Mouse (Mus musculus) spleen, adult 2 months (tissue): ENCODE results near the gene Immp1l. TPM values are rescaled to one million over a fixed set of nuclear protein-coding genes. Genes with fewer than 3 reads are reported as not detected.

ENCODE experiments used
- DNase-seq, 2 experiments: peaks; one replicate each; pipeline versions ENCODE4 v3.0.0 to v3.0.0-alpha.2; 2012 to 2021; ENCODE audit warnings: low spot score in 2 of 2, low read depth in 1 of 2
- H3K27ac ChIP-seq: fragments of 200-500 bp; 2 replicates; pipeline ENCODE4 v1.5.1; 2012; ENCODE audit warnings: low read length, inconsistent platforms; ENCODE audit not compliant: insufficient read depth
- H3K27me3 ChIP-seq: fragments of 200-500 bp; 2 replicates; pipeline ENCODE4 v1.6.1; 2012; ENCODE audit warnings: mild to moderate bottlenecking, moderate library complexity, low read length, inconsistent platforms; ENCODE audit not compliant: control insufficient read depth, insufficient read depth
- H3K36me3 ChIP-seq: fragments of 200-500 bp; 2 replicates; pipeline ENCODE4 v1.6.1; 2012; ENCODE audit warnings: mild to moderate bottlenecking, low read length, inconsistent platforms; ENCODE audit not compliant: control insufficient read depth, insufficient read depth
- H3K4me1 ChIP-seq: fragments of 200-500 bp; 2 replicates; pipeline ENCODE4 v1.6.1; 2011; ENCODE audit warnings: inconsistent platforms; ENCODE audit not compliant: control insufficient read depth, insufficient read depth, insufficient read length
- H3K4me3 ChIP-seq: fragments of 200-500 bp; 2 replicates; pipeline ENCODE4 v1.5.1; 2011; ENCODE audit warnings: mild to moderate bottlenecking, inconsistent platforms; ENCODE audit not compliant: insufficient read depth, insufficient read length; ENCODE audit errors: extremely low read depth
- CTCF ChIP-seq: fragments of 200-500 bp; IDR thresholded peaks from 2 replicates; pipeline ENCODE4 v1.5.1; 2011; ENCODE audit warnings: mild to moderate bottlenecking, inconsistent platforms; ENCODE audit not compliant: insufficient read depth, insufficient read length, insufficient replicate concordance; ENCODE audit errors: extremely low read depth
- POLR2A ChIP-seq: fragments of 200-500 bp; IDR thresholded peaks from 2 replicates; pipeline ENCODE4 v1.6.1; 2011; ENCODE audit warnings: low read depth, low read length, inconsistent platforms
- WGBS: fragments of 180-500 bp; shearing (Covaris S2); methylation state at CpG from one replicate; pipeline ENCODE4 v1.1.7; 2018; 5-methylcytosine and 5-hydroxymethylcytosine counted together
- polyA plus RNA-seq: library from polyadenylated mRNA; depleted of rRNA; stranded (reverse); fragments of >200 nt; gene quantifications from 2 replicates; pipeline ENCODE4 v1.2.3, GENCODE M21; 2012

Immp1l gene
- polyA plus RNA-seq, 1 experiment = 3.1 TPM

GRCm38 (mm10) chr2:105963447-105963846 is 59.0 kb downstream of the Immp1l start:
- no peaks in the 10 kb centered on the region for H3K4me1 ChIP-seq
- peaks cover 7% of the 10 kb centered on the region for H3K36me3 ChIP-seq
- WGBS = 98% methylated on average over 1 of the region's 1 CpGs
- DNase-seq = no peak
- TF ChIP-seq POLR2A (no peak), CTCF (no peak)
- no peak overlapping the region for H3K4me3 ChIP-seq
- H3K27ac ChIP-seq = no peak overlapping the region
- no peaks in the 10 kb centered on the region for H3K27me3 ChIP-seq

GRCm38 (mm10) chr2:105973941-105974340 is 69.5 kb downstream of the Immp1l start:
- H3K4me3 ChIP-seq = no peak overlapping the region
- no peak for DNase-seq
- WGBS = 84% methylated on average over 2 of the region's 2 CpGs
- no peaks in the 10 kb centered on the region for H3K4me1 ChIP-seq
- H3K27ac ChIP-seq = no peak overlapping the region
- no peaks in the 10 kb centered on the region for H3K27me3 ChIP-seq
- H3K36me3 ChIP-seq = no peaks in the 10 kb centered on the region
- TF ChIP-seq CTCF = no peak
- TF ChIP-seq POLR2A = no peak

- H3K27ac ChIP-seq = no peak overlapping the region
- 97% methylated on average over 2 of the region's 2 CpGs for WGBS
- H3K36me3 ChIP-seq = no peaks in the 10 kb centered on the region
- DNase-seq = no peak
- TF ChIP-seq POLR2A = no peak
- TF ChIP-seq CTCF = no peak
- no peak overlapping the region for H3K4me3 ChIP-seq
- no peaks in the 10 kb centered on the region for H3K4me1 ChIP-seq
- no peaks in the 10 kb centered on the region for H3K27me3 ChIP-seq
Observed at GRCm38 (mm10) chr2:105978065-105978464, 73.6 kb downstream of the Immp1l start.

- WGBS = 89% methylated on average over 7 of the region's 7 CpGs
- no peak overlapping the region for H3K27ac ChIP-seq
- H3K4me1 ChIP-seq = no peaks in the 10 kb centered on the region
- H3K27me3 ChIP-seq = no peaks in the 10 kb centered on the region
- no peaks in the 10 kb centered on the region for H3K36me3 ChIP-seq
- no peak for DNase-seq
- TF ChIP-seq POLR2A (no peak), CTCF (no peak)
- H3K4me3 ChIP-seq = no peak overlapping the region
Observed at GRCm38 (mm10) chr2:105985206-105985605, 80.8 kb downstream of the Immp1l start.

GRCm38 (mm10) chr2:105987131-105987530 is 82.7 kb downstream of the Immp1l start:
- TF ChIP-seq CTCF = no peak
- no peak for TF ChIP-seq POLR2A

GRCm38 (mm10) chr2:105987999-105988398 is 83.6 kb downstream of the Immp1l start:
- Histone ChIP-seq H3K4me3 (no peak overlapping the region), H3K27ac (no peak overlapping the region), H3K4me1 (no peaks in the 10 kb centered on the region), H3K27me3 (no peaks in the 10 kb centered on the region), H3K36me3 (no peaks in the 10 kb centered on the region)
- TF ChIP-seq POLR2A = no peak
- no peak for TF ChIP-seq CTCF
- 49% methylated on average over 2 of the region's 2 CpGs for WGBS
- DNase-seq = no peak

More at GRCm38 (mm10) chr2:105987131-105987530, 82.7 kb downstream of the Immp1l start:
- H3K27ac ChIP-seq = no peak overlapping the region
- H3K4me3 ChIP-seq = no peak overlapping the region
- no peaks in the 10 kb centered on the region for H3K36me3 ChIP-seq
- WGBS = 91% methylated on average over 1 of the region's 1 CpGs
- H3K27me3 ChIP-seq = no peaks in the 10 kb centered on the region
- no peaks in the 10 kb centered on the region for H3K4me1 ChIP-seq
- no peak for DNase-seq

- TF ChIP-seq POLR2A (peak; percentile 39), CTCF (no peak)
- Histone ChIP-seq H3K27ac (no peak within 1 kb of the TSS), H3K4me1 (no peaks in the 10 kb centered on the region; the same call in 1 of the 2 replicates), H3K27me3 (no peaks in the 10 kb centered on the region), H3K36me3 (no peaks in the 10 kb centered on the region), H3K4me3 (peak within 1 kb of the TSS; percentile 68)
- WGBS = 3% methylated on average over 44 of the region's 44 CpGs
- DNase-seq = peak; percentile 69 to 77
Observed at GRCm38 (mm10) chr2:106002835-106003739, 98.6 kb downstream of the Immp1l start, which contains the start of gene Dnajc24. Dnajc24 (minus strand) TSS chr2:106003549.
